Mouse (Mus musculus): ENCODE measurements around the gene Nipbl. TPM values are rescaled to one million over a fixed set of nuclear protein-coding genes. Genes with fewer than 3 reads are reported as not detected.
"Not testable (repeated sequence)": the region's sequence is repeated elsewhere in the genome, so short reads cannot be mapped to it uniquely, and the experiment has no call there.

Nipbl gene
- polyA plus RNA-seq, 1 experiment from 2014 or later: 18.5 TPM

DNA sequence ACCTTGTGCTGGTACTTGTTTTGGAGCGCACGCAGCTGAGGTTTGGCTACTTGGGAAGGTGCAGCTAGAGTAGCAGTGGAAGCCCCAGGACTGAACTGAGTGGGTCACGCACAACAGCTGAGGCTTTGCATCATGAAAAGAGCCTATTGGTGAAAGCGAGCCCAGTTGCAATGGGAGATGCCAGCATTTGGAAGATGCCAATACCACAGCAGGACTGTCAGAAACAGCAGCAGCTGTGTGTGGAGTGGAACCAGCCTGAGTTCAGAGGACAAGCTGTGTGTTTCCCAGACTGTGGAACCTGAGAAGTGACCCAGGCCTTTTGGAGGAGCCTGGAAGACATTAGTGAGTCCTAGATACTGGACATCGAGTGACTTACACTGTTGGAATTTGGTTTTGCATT, 122.8 kb downstream of the Nipbl start:
- H3K4me3 ChIP-seq: no peak overlapping the region
- H3K27ac ChIP-seq: no peak overlapping the region
- WGBS: 91% methylated on average over 5 of the region's 5 CpGs
- H3K9me3 ChIP-seq: no peaks in the 10 kb centered on the region
- H3K4me1 ChIP-seq: no peaks in the 10 kb centered on the region
- H3K27me3 ChIP-seq (ENCODE audit: poor library complexity, severe bottlenecking): no peaks in the 10 kb centered on the region
- H3K36me3 ChIP-seq (replicated peaks): peaks cover 90% of the 10 kb centered on the region
- no peak for DNase-seq (ENCODE audit: extremely low spot score, low spot score)

GRCm38 (mm10) chr15:8319191-8319590, 125.1 kb downstream of the Nipbl start:
- no peaks in the 10 kb centered on the region for H3K27me3 ChIP-seq (ENCODE audit: poor library complexity, severe bottlenecking)
- H3K4me1 ChIP-seq: no peaks in the 10 kb centered on the region
- H3K4me3 ChIP-seq: no peak overlapping the region
- H3K27ac ChIP-seq: no peak overlapping the region
- no peaks in the 10 kb centered on the region for H3K9me3 ChIP-seq
- peaks cover 80% of the 10 kb centered on the region for H3K36me3 ChIP-seq (replicated peaks)
- no peak for DNase-seq (ENCODE audit: extremely low spot score, low spot score)
- WGBS: 95% methylated on average over 5 of the region's 5 CpGs

GRCm38 (mm10) chr15:8317381-8317780, 126.9 kb downstream of the Nipbl start:
- no peak for DNase-seq (ENCODE audit: extremely low spot score, low spot score)
- H3K27ac ChIP-seq: no peak overlapping the region
- H3K4me3 ChIP-seq: no peak overlapping the region
- no peaks in the 10 kb centered on the region for H3K4me1 ChIP-seq
- H3K36me3 ChIP-seq (replicated peaks): peaks cover 79% of the 10 kb centered on the region
- H3K27me3 ChIP-seq (ENCODE audit: poor library complexity, severe bottlenecking): no peaks in the 10 kb centered on the region
- no peaks in the 10 kb centered on the region for H3K9me3 ChIP-seq
- 91% methylated on average over 4 of the region's 4 CpGs for WGBS

- peaks cover 96% of the 10 kb centered on the region for H3K36me3 ChIP-seq (replicated peaks)
- no peak overlapping the region for H3K27ac ChIP-seq
- no peaks in the 10 kb centered on the region for H3K4me1 ChIP-seq
- H3K4me3 ChIP-seq: no peak overlapping the region
- no peaks in the 10 kb centered on the region for H3K9me3 ChIP-seq
- 90% methylated on average over 1 of the region's 1 CpGs for WGBS
- H3K27me3 ChIP-seq (ENCODE audit: poor library complexity, severe bottlenecking): no peaks in the 10 kb centered on the region
- no peak for DNase-seq (ENCODE audit: extremely low spot score, low spot score)
Observed at GRCm38 (mm10) chr15:8305474-8305873, 138.8 kb downstream of the Nipbl start.

DNA sequence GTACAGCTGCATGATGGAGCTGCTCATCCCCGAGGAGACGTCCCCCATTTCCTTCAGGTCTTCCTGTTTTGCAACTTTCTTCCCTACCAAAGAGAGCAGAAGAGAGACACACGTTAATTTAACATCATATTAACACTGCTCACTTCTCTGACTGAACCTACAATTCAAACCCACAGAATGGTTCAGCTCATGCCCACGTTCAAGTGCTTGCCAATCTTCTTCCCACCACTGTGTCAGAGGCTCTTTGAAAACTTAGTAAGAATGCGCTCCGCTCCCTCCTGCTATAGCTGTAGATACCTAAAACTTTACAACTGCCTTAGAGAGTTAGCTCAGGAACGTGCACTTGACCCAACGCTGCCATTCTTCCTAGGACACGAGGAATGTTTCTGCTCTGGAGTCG, 141.3 kb downstream of the Nipbl start:
- no peaks in the 10 kb centered on the region for H3K9me3 ChIP-seq
- WGBS: 95% methylated on average over 10 of the region's 10 CpGs
- no peaks in the 10 kb centered on the region for H3K27me3 ChIP-seq (ENCODE audit: poor library complexity, severe bottlenecking)
- H3K36me3 ChIP-seq (replicated peaks): peaks cover 100% of the 10 kb centered on the region
- no peaks in the 10 kb centered on the region for H3K4me1 ChIP-seq
- no peak for DNase-seq (ENCODE audit: extremely low spot score, low spot score)
- H3K4me3 ChIP-seq: no peak overlapping the region
- no peak overlapping the region for H3K27ac ChIP-seq

DNA sequence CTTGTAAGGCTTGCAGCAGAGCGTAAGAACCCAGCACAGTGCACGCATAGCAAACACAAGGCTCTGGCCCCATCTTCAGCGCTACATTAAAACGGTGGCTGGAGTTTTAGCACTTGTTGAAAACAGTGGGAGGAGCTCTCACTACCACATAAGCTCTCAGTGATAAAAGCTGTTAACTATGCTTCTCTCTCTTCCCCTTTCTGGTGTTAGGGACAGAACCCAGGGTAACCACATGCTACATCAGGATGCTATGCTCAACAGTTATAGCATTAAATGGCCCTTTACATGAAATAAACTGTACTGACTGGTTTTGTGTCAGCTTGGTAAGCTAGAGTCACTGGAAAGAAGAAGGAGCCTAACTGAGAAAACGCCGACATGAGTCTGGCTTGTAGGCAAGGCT, 150.1 kb downstream of the Nipbl start:
- no peak overlapping the region for H3K4me3 ChIP-seq
- H3K27me3 ChIP-seq (ENCODE audit: poor library complexity, severe bottlenecking): no peaks in the 10 kb centered on the region
- no peaks in the 10 kb centered on the region for H3K4me1 ChIP-seq
- no peak for DNase-seq (ENCODE audit: extremely low spot score, low spot score)
- no peak overlapping the region for H3K27ac ChIP-seq
- H3K36me3 ChIP-seq (replicated peaks): peaks cover 95% of the 10 kb centered on the region
- WGBS: 98% methylated on average over 6 of the region's 6 CpGs
- H3K9me3 ChIP-seq: no peaks in the 10 kb centered on the region

- H3K36me3 ChIP-seq (replicated peaks): peaks cover 66% of the 10 kb centered on the region
- no peak overlapping the region for H3K4me3 ChIP-seq
- no peaks in the 10 kb centered on the region for H3K4me1 ChIP-seq
- no peak overlapping the region for H3K27ac ChIP-seq
- 95% methylated on average over 14 of the region's 14 CpGs for WGBS
- DNase-seq (ENCODE audit: extremely low spot score, low spot score): no peak
- no peaks in the 10 kb centered on the region for H3K27me3 ChIP-seq (ENCODE audit: poor library complexity, severe bottlenecking)
- no peaks in the 10 kb centered on the region for H3K9me3 ChIP-seq
Observed at GRCm38 (mm10) chr15:8291251-8291650, 153.0 kb downstream of the Nipbl start.

GRCm38 (mm10) chr15:8282155-8282554, 162.1 kb downstream of the Nipbl start:
- Histone ChIP-seq H3K36me3 (replicated peaks) (no peaks in the 10 kb centered on the region), H3K27me3 (ENCODE audit: poor library complexity, severe bottlenecking) (no peaks in the 10 kb centered on the region), H3K4me3 (no peak overlapping the region), H3K9me3 (0 out of 2 replicates have a peak, but pooled peaks cover 5% of the 10 kb centered on the region), H3K27ac (no peak overlapping the region), H3K4me1 (peaks cover 10% of the 10 kb centered on the region)
- 95% methylated on average over 2 of the region's 2 CpGs for WGBS
- DNase-seq (ENCODE audit: extremely low spot score, low spot score): no peak

DNA sequence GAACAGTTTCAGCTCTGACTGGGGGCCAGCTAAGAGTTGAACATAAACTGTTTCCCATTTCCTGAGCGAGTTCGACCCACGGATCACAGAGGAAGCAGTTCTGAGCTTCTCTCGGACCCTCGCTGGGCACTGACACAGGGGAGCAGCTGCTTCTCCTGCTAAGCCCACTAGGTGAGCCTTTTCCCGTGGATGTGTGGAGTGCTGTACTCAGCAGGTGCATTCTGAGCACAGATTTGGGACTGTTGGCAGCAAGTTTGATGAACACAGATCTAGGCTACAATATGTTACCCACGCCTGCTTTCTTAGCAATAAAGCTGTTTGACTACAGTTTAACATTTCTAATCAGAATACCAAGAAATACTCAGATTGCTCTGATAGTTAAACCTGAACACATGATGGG, 162.6 kb downstream of the Nipbl start:
- H3K9me3 ChIP-seq: 0 out of 2 replicates have a peak, but pooled peaks cover 5% of the 10 kb centered on the region
- DNase-seq (ENCODE audit: extremely low spot score, low spot score): no peak
- H3K27ac ChIP-seq: no peak overlapping the region
- H3K4me1 ChIP-seq: peaks cover 10% of the 10 kb centered on the region
- no peak overlapping the region for H3K4me3 ChIP-seq
- no peaks in the 10 kb centered on the region for H3K36me3 ChIP-seq (replicated peaks)
- no peaks in the 10 kb centered on the region for H3K27me3 ChIP-seq (ENCODE audit: poor library complexity, severe bottlenecking)
- WGBS: 87% methylated on average over 7 of the region's 7 CpGs

- Histone ChIP-seq H3K27ac (peak overlapping the region; percentile 76; the same call in 1 of the 2 replicates), H3K9me3 (peaks cover 11% of the 10 kb centered on the region; the same call in 1 of the 2 replicates), H3K27me3 (ENCODE audit: poor library complexity, severe bottlenecking) (no peaks in the 10 kb centered on the region), H3K4me1 (peaks cover 10% of the 10 kb centered on the region), H3K4me3 (peak overlapping the region; percentile 43), H3K36me3 (replicated peaks) (0 out of 2 replicates have a peak, but pooled peaks cover 2% of the 10 kb centered on the region)
- DNase-seq (ENCODE audit: extremely low spot score, low spot score): no peak
- WGBS: 76% methylated on average over 20 of the region's 20 CpGs
Observed at GRCm38 (mm10) chr15:8279929-8280610, 164.2 kb downstream of the Nipbl start.

GRCm38 (mm10) chr15:8279320-8279779, 164.9 kb downstream of the Nipbl start:
- Histone ChIP-seq H3K4me3 (peak overlapping the region; percentile 43), H3K36me3 (replicated peaks) (0 out of 2 replicates have a peak, but pooled peaks cover 7% of the 10 kb centered on the region), H3K27me3 (ENCODE audit: poor library complexity, severe bottlenecking) (no peaks in the 10 kb centered on the region), H3K9me3 (peaks cover 11% of the 10 kb centered on the region; the same call in 1 of the 2 replicates), H3K27ac (peak overlapping the region; percentile 76), H3K4me1 (peaks cover 10% of the 10 kb centered on the region)
- DNase-seq (ENCODE audit: extremely low spot score, low spot score): peak; percentile 32
- WGBS: 40% methylated on average over 17 of the region's 17 CpGs

DNA sequence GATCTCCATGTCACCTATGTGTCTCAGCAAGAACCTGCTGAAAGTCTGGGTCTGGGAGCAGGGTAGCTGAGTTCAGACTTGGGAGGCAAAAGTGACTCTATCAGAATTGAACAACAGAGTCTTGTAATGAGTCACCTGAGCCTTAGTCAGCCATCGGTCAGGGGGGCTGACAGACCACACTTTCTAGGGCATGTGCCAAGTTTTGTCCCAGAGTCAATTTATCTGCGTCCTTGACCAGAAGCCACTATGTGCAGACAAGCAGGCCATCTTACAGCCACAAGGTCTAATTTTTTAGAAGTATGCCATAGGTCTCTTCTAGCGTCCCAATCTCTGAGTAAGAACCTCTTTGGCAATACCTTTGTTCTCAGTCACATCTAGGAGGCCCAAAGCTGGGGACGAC, 166.3 kb downstream of the Nipbl start:
- DNase-seq (ENCODE audit: extremely low spot score, low spot score); H3K27ac ChIP-seq; H3K4me3 ChIP-seq; H3K27me3 ChIP-seq (ENCODE audit: poor library complexity, severe bottlenecking): not testable (repeated sequence)
- H3K4me1 ChIP-seq: peaks cover 10% of the 10 kb centered on the region
- peaks cover 19% of the 10 kb centered on the region for H3K36me3 ChIP-seq (replicated peaks)
- H3K9me3 ChIP-seq: peaks cover 11% of the 10 kb centered on the region; the same call in 1 of the 2 replicates
- WGBS: 90% methylated on average over 4 of the region's 4 CpGs

GRCm38 (mm10) chr15:8271952-8272351, 172.3 kb downstream of the Nipbl start:
- whole genome bisulfite sequencing: 88% methylated on average over 8 of the region's 8 CpGs
- H3K27ac ChIP-seq: no peak overlapping the region
- no peaks in the 10 kb centered on the region for H3K27me3 ChIP-seq (ENCODE audit: poor library complexity, severe bottlenecking)
- H3K4me3 ChIP-seq: no peak overlapping the region
- no peaks in the 10 kb centered on the region for H3K4me1 ChIP-seq
- peaks cover 7% of the 10 kb centered on the region; the same call in 1 of the 2 replicates for H3K9me3 ChIP-seq
- peaks cover 72% of the 10 kb centered on the region for H3K36me3 ChIP-seq (replicated peaks)
- no peak for DNase-seq (ENCODE audit: extremely low spot score, low spot score)

All from forebrain, embryonic 10.5 days (tissue).